Mouse (Mus musculus) G1E (cell line): Measurements from ENCODE around the gene Atp11a.

Source experiments
- CTCF ChIP-seq: IDR thresholded peaks from 2 replicates; pipeline ENCODE4 v1.5.1; 2012; ENCODE audit warnings: low read depth, low read length, inconsistent platforms, mixed read lengths
- GATA1 ChIP-seq: IDR thresholded peaks from 2 replicates; pipeline ENCODE4 v1.6.1; 2012; ENCODE audit warnings: borderline replicate concordance, low read length, inconsistent platforms, mixed read lengths
- GATA2 ChIP-seq: IDR thresholded peaks from 2 replicates; pipeline ENCODE4 v1.6.1; 2012; ENCODE audit warnings: low read depth, low read length, inconsistent platforms, borderline replicate concordance
- POLR2AphosphoS5 ChIP-seq: IDR thresholded peaks from 2 replicates; pipeline ENCODE4 v1.6.1; 2012; ENCODE audit warnings: low read depth, low read length, inconsistent platforms; ENCODE audit not compliant: insufficient replicate concordance

DNA sequence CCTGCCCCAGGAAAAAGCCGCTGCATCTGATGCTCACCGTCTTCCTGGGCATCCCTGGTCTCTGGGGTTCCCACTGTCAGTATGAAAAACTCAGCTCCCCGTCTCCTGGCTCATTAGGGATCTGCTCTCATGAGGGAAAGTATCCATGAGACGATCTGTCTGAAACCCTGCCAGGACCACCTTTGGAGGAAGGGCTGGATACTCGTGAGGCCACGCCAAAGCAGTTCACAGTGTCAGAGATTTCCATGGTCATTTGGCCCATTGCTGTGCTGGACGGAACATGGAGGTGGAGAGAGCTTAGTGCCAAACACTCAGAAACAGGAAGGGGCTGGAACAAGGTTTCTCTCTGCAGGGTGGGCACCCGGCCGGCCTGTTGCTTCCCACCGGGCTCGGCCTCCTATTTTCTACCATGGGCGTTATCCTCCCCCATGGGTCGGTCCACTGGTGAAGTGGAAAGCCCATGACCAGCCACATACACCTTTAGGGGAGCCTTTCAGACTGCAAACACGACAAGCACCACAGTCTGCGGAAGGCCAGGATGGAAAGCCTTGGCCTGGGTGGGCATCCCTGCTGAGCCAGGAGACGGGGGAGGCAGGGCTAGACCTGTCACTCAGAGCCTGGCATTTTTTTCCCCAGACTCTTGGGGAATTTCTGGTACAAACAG is 131.1 kb downstream of the Atp11a start:
- TF ChIP-seq CTCF: no peak
- TF ChIP-seq POLR2AphosphoS5: no peak
- no peak for TF ChIP-seq GATA1
- no peak for TF ChIP-seq GATA2
